Mouse (Mus musculus): ENCODE data around the gene Ctnna3. TPM values are rescaled to one million over a fixed set of nuclear protein-coding genes. Genes with fewer than 3 reads are reported as not detected.

Gene Ctnna3
- polyA plus RNA-seq, 1 experiment = not detected

GRCm38 (mm10) chr10:63894612-63895011 lies 464.7 kb downstream of the Ctnna3 start:
- no peak for TF ChIP-seq GATA1 (IDR thresholded peaks at IDR 0.05; ENCODE audit: low read length)

GRCm38 (mm10) chr10:63899891-63900290 lies 470.0 kb downstream of the Ctnna3 start:
- TF ChIP-seq GATA1 (IDR thresholded peaks at IDR 0.05; ENCODE audit: low read length) = no peak

- TF ChIP-seq GATA1 (IDR thresholded peaks at IDR 0.05; ENCODE audit: low read length) = no peak
Observed at GRCm38 (mm10) chr10:63908878-63909277, 479.0 kb downstream of the Ctnna3 start.

GRCm38 (mm10) chr10:63927334-63927733 lies 497.4 kb downstream of the Ctnna3 start, which contains the start of gene Gm10118:
TSS of gene Gm10118 (minus strand) at chr10:63927434.
- TF ChIP-seq GATA1 (IDR thresholded peaks at IDR 0.05; ENCODE audit: low read length) = no peak

GRCm38 (mm10) chr10:63933946-63934345 lies 504.0 kb downstream of the Ctnna3 start:
- TF ChIP-seq GATA1 (IDR thresholded peaks at IDR 0.05; ENCODE audit: low read length) = no peak

- TF ChIP-seq GATA1 (IDR thresholded peaks at IDR 0.05; ENCODE audit: low read length) = no peak
Observed at GRCm38 (mm10) chr10:63945534-63945933, 515.6 kb downstream of the Ctnna3 start.

- no peak for TF ChIP-seq GATA1 (IDR thresholded peaks at IDR 0.05; ENCODE audit: low read length)
Observed at GRCm38 (mm10) chr10:63947266-63947665, 517.4 kb downstream of the Ctnna3 start.

- no peak for TF ChIP-seq GATA1 (IDR thresholded peaks at IDR 0.05; ENCODE audit: low read length)
Observed at GRCm38 (mm10) chr10:63950867-63951266, 521.0 kb downstream of the Ctnna3 start.

GRCm38 (mm10) chr10:63951481-63951880 lies 521.6 kb downstream of the Ctnna3 start:
- TF ChIP-seq GATA1 (IDR thresholded peaks at IDR 0.05; ENCODE audit: low read length) = no peak

- no peak for TF ChIP-seq GATA1 (IDR thresholded peaks at IDR 0.05; ENCODE audit: low read length)
Observed at GRCm38 (mm10) chr10:63954308-63954930, 524.5 kb downstream of the Ctnna3 start.

- no peak for TF ChIP-seq GATA1 (IDR thresholded peaks at IDR 0.05; ENCODE audit: low read length)
Observed at GRCm38 (mm10) chr10:63972300-63972699, 542.4 kb downstream of the Ctnna3 start.

GRCm38 (mm10) chr10:63978101-63978500 lies 548.2 kb downstream of the Ctnna3 start:
- TF ChIP-seq GATA1 (IDR thresholded peaks at IDR 0.05; ENCODE audit: low read length) = no peak

GRCm38 (mm10) chr10:63978535-63978934 lies 548.6 kb downstream of the Ctnna3 start:
- no peak for TF ChIP-seq GATA1 (IDR thresholded peaks at IDR 0.05; ENCODE audit: low read length)

GRCm38 (mm10) chr10:63978969-63979368 lies 549.1 kb downstream of the Ctnna3 start:
- TF ChIP-seq GATA1 (IDR thresholded peaks at IDR 0.05; ENCODE audit: low read length) = no peak

GRCm38 (mm10) chr10:63979410-63979809 lies 549.5 kb downstream of the Ctnna3 start:
- TF ChIP-seq GATA1 (IDR thresholded peaks at IDR 0.05; ENCODE audit: low read length) = no peak

GRCm38 (mm10) chr10:63985576-63985975 lies 555.7 kb downstream of the Ctnna3 start:
- TF ChIP-seq GATA1 (IDR thresholded peaks at IDR 0.05; ENCODE audit: low read length) = no peak

GRCm38 (mm10) chr10:63994251-63994650 lies 564.4 kb downstream of the Ctnna3 start:
- TF ChIP-seq GATA1 (IDR thresholded peaks at IDR 0.05; ENCODE audit: low read length) = no peak

- no peak for TF ChIP-seq GATA1 (IDR thresholded peaks at IDR 0.05; ENCODE audit: low read length)
Observed at GRCm38 (mm10) chr10:64001531-64001930, 571.6 kb downstream of the Ctnna3 start.

Data from G1E-ER4 (cell line).